In genomic region chr9:59358041-59358440, GRCm38 (mm10) we compare ENCODE assay signal across 8 mouse cellular contexts. TPM values are rescaled to one million over a fixed set of nuclear protein-coding genes. Genes with fewer than 3 reads are reported as not detected.
DNase-seq lines count a peak whose midpoint lies in the region; ATAC-seq and TF ChIP-seq lines count a peak whose summit lies in the region.
"Not testable (repeated sequence)": the region's sequence is repeated elsewhere in the genome, so short reads cannot be mapped to it uniquely, and the experiment has no call there.

No protein-coding gene starts in this region.

- not testable (repeated sequence) for ATAC-seq in forebrain, postnatal 0 days; hindbrain, postnatal 0 days; lung, postnatal 0 days; stomach, postnatal 0 days (ENCODE audit: low FRiP score, low TSS enrichment)

- not testable (repeated sequence) for H3K9me3 ChIP-seq in forebrain, postnatal 0 days (ENCODE audit: low read length); hindbrain, postnatal 0 days (ENCODE audit: low read length); lung, postnatal 0 days (ENCODE audit: low read length); stomach, postnatal 0 days (ENCODE audit: control insufficient read depth, low read length)

- H3K79me2 ChIP-seq in liver, adult 2 months (ENCODE audit: control insufficient read depth, insufficient read depth, low read length), result not testable (repeated sequence)

- WGBS in forebrain, postnatal 0 days, result 59% methylated on average over 1 of the region's 1 CpGs
- WGBS in hindbrain, postnatal 0 days, result 57% methylated on average over 1 of the region's 1 CpGs
- WGBS in liver, adult 2 months, result 48% methylated on average over 1 of the region's 1 CpGs
- WGBS in lung, postnatal 0 days, result 50% methylated on average over 1 of the region's 1 CpGs
- WGBS in stomach, postnatal 0 days, result 65% methylated on average over 1 of the region's 1 CpGs

- not testable (repeated sequence) for TF ChIP-seq POLR2A in brain, embryonic 14.5 days (IDR thresholded peaks at IDR 0.05; ENCODE audit: borderline replicate concordance, extremely low read depth, insufficient read depth, insufficient read length, poor library complexity, severe bottlenecking); liver, adult 2 months (IDR thresholded peaks at IDR 0.05; ENCODE audit: extremely low read depth, insufficient read depth, low read length)

- DNase-seq in 416B (ENCODE audit: low read depth) (peak; percentile 73), ES-CJ7 (ENCODE audit: low read depth, low spot score) (peak; percentile 22)
- DNase-seq in brain, embryonic 14.5 days (ENCODE audit: low read depth), result peak; percentile 6
- DNase-seq in forebrain, postnatal 0 days; liver, adult 2 months (ENCODE audit: extremely low read depth, low read depth, low spot score); lung, postnatal 0 days (ENCODE audit: low spot score); stomach, postnatal 0 days (ENCODE audit: low spot score): not testable (repeated sequence)
- peak; percentile 26 for DNase-seq in hindbrain, postnatal 0 days (ENCODE audit: low spot score)

- H3K27me3 ChIP-seq in forebrain, postnatal 0 days (ENCODE audit: insufficient read depth, low read length); hindbrain, postnatal 0 days (ENCODE audit: insufficient read depth, low read length); liver, adult 2 months (ENCODE audit: control insufficient read depth, insufficient read depth, low read length); lung, postnatal 0 days (replicated peaks; ENCODE audit: insufficient read depth, low read length); stomach, postnatal 0 days (ENCODE audit: control insufficient read depth, insufficient read depth, low read length): not testable (repeated sequence)

- H3K36me3 ChIP-seq in forebrain, postnatal 0 days (ENCODE audit: insufficient read depth); hindbrain, postnatal 0 days (ENCODE audit: insufficient read depth, low read length); liver, adult 2 months (ENCODE audit: control insufficient read depth, insufficient read depth, low read length); lung, postnatal 0 days (ENCODE audit: insufficient read depth, low read length); stomach, postnatal 0 days (ENCODE audit: control insufficient read depth, insufficient read depth, low read length): not testable (repeated sequence)

- not testable (repeated sequence) for TF ChIP-seq CTCF in brain, embryonic 14.5 days (IDR thresholded peaks at IDR 0.05; ENCODE audit: borderline replicate concordance, extremely low read depth, insufficient read depth, insufficient read length)
- peak; percentile 31; the same call in 1 of the 2 replicates for TF ChIP-seq CTCF in forebrain, postnatal 0 days (IDR thresholded peaks at IDR 0.05; ENCODE audit: low read depth)
- TF ChIP-seq CTCF in hindbrain, postnatal 0 days (IDR thresholded peaks at IDR 0.05; ENCODE audit: low read depth), result peak; percentile 46
- 0 out of 2 replicates have a peak, but pooled peaks have one; percentile 6 for TF ChIP-seq CTCF in liver, adult 2 months (IDR thresholded peaks at IDR 0.05; ENCODE audit: low read depth, low read length)
- TF ChIP-seq CTCF in lung, postnatal 0 days (IDR thresholded peaks at IDR 0.05), result peak; percentile 45
- TF ChIP-seq CTCF in stomach, postnatal 0 days (IDR thresholded peaks at IDR 0.05; ENCODE audit: low read depth), result peak; percentile 54

- H3K4me3 ChIP-seq in forebrain, postnatal 0 days (ENCODE audit: low read depth, low read length); hindbrain, postnatal 0 days (ENCODE audit: low read length); liver, adult 2 months (ENCODE audit: insufficient read depth, low read depth, low read length); lung, postnatal 0 days (ENCODE audit: low read depth, low read length); stomach, postnatal 0 days (ENCODE audit: low read depth, low read length): not testable (repeated sequence)

- H3K9ac ChIP-seq in forebrain, postnatal 0 days; hindbrain, postnatal 0 days (replicated peaks; ENCODE audit: low read length); liver, adult 2 months (ENCODE audit: low read depth, low read length); lung, postnatal 0 days (replicated peaks; ENCODE audit: low read depth); stomach, postnatal 0 days (ENCODE audit: low read length): not testable (repeated sequence)

- not testable (repeated sequence) for H3K4me2 ChIP-seq in forebrain, postnatal 0 days (ENCODE audit: low read depth); hindbrain, postnatal 0 days (ENCODE audit: low read depth, low read length); lung, postnatal 0 days (replicated peaks; ENCODE audit: low read depth, low read length); stomach, postnatal 0 days (replicated peaks; ENCODE audit: low read depth)

- TF ChIP-seq EP300 in lung, postnatal 0 days (IDR thresholded peaks at IDR 0.05); stomach, postnatal 0 days (optimal IDR thresholded peaks at IDR 0.05): not testable (repeated sequence)

- not testable (repeated sequence) for H3K4me1 ChIP-seq in forebrain, postnatal 0 days (ENCODE audit: insufficient read depth); hindbrain, postnatal 0 days (ENCODE audit: insufficient read depth, low read length); liver, adult 2 months (ENCODE audit: control insufficient read depth, insufficient read depth, low read length); lung, postnatal 0 days (ENCODE audit: insufficient read depth, low read depth, low read length); stomach, postnatal 0 days (replicated peaks; ENCODE audit: control insufficient read depth, insufficient read depth)

- H3K27ac ChIP-seq in forebrain, postnatal 0 days (ENCODE audit: low read depth, low read length); hindbrain, postnatal 0 days; liver, adult 2 months (replicated peaks; ENCODE audit: insufficient read depth, low read depth, low read length); lung, postnatal 0 days (ENCODE audit: low read length); stomach, postnatal 0 days (replicated peaks): not testable (repeated sequence)

RNA-seq across cellular contexts. Expression of gene Bbs4, which starts 4.7 kb away (rescaled TPM):
- 21.7 and 21.9 TPM in 2 replicates for polyA plus RNA-seq in brain, embryonic 14.5 days (2012; rRNA removed)
- 43.8 and 49.3 TPM in 2 replicates for total RNA-seq in forebrain, postnatal 0 days (2014; rRNA removed)
- 49.5 and 61.7 TPM in 2 replicates for polyA plus RNA-seq in forebrain, postnatal 0 days (2015; fragmentation: Nextera tagmentation; extraction: Ambion mirVana)
- 32.9 and 55.5 TPM in 2 replicates for total RNA-seq in hindbrain, postnatal 0 days (2014; rRNA removed)
- polyA plus RNA-seq in hindbrain, postnatal 0 days (2015; fragmentation: Nextera tagmentation; extraction: Ambion mirVana), result 52.2 and 56.1 TPM in 2 replicates
- 2.2 and 2.9 TPM in 2 replicates for total RNA-seq in liver, adult 2 months (2014; rRNA removed)
- 0.50 and 0.57 TPM in 2 replicates for polyA plus RNA-seq in liver, adult 2 months (2012; rRNA removed)
- 13.3 and 15.8 TPM in 2 replicates for polyA plus RNA-seq in lung, postnatal 0 days (2015; fragmentation: Nextera tagmentation; extraction: Ambion mirVana)
- polyA plus RNA-seq in stomach, postnatal 0 days (2015; fragmentation: Nextera tagmentation; extraction: Ambion mirVana), result 6.2 and 6.7 TPM in 2 replicates
